Mouse (Mus musculus): ENCODE results near the gene Tmem198b.

Gene Tmem198b

DNA sequence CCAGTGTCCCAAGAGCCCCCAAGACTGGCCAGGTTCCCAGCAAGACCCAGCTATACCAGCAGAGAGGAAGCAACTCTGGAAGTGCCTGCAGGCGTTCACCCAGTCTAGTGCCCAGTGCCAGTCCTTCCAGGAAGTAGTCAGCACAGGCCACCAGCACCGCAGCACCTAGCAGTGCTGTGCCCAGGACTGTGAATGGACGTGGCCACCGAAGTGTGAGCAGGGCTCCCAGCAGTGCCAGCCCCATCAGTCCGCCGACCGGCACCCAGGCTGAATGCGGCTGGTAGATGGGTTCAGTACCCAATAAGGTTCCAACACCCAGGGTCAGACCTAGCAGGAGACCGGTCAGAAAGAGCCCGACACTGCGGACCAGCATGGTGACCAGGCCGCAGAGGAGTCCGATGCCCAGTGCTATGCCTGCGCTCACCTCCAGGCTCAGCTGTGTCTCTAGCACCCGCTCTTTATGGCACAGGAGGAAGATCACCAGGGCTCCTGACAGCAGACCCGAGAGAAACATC is 2.1 kb downstream of the Tmem198b start:
- no peak for DNase-seq (ENCODE audit: low read depth, low spot score)

GRCm38 (mm10) chr10:128798676-128799075 is 5.5 kb downstream of the Tmem198b start:
- DNase-seq (ENCODE audit: low read depth, low spot score), result no peak

GRCm38 (mm10) chr10:128795581-128795980 is 8.6 kb downstream of the Tmem198b start:
- DNase-seq (ENCODE audit: low read depth, low spot score), result no peak

DNA sequence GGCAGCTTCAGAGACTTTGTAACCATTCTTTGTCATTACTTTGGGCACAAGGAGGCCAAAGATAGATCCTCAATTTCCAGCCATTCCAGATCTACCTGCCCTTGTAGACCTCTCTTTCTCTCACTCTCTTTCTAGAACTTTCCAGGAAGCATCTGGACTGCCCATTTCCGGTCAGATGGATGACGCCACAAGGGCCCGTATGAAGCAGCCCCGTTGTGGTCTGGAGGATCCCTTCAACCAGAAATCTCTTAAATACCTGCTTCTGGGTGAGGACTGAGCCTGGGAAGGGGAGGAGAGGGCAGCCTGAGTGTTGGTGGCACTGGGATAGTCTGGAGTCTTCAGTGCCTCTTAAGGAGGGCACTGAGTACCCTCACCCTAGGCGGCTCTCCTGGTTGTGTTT is 9.8 kb downstream of the Tmem198b start:
- no peak for DNase-seq (ENCODE audit: low read depth, low spot score)

DNA sequence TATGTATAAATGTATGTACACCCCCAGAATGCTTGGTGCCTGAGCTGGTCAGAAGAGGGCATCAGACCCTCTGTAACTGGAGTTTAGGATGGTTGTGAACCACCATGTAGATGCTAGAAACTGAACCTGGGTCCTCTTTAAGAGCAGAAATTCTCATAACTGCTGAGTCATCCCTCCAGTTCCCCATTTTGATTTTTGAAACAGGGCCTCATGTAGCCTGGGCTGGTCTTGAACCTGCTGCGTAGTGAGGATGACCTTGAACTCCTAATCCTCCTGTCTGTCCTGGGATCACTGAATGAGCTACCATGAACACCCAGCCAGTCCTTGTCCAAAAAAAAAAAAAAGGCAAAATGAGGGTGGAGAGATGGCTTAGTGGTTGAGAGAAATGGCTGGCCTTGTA is 10.9 kb downstream of the Tmem198b start:
- no peak for DNase-seq (ENCODE audit: low read depth, low spot score)

DNA sequence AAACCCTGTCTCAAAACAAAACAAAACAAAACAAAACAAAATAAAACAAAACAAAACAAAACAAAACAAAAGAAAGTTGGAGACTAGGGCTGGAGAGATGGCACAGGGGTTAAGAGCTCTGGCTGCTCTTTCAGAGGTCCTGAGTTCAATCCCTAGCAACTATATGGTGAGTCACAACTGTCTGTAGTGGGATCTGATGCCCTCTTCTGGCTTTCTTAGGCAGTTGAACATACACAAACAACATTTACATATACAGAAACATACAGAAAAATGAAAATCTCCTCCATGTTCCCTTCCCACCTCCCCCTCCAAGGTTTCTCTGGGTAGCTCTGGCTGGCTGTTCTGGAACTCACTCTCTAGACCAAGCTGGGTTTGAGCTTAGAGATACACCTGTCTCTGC is 12.1 kb downstream of the Tmem198b start:
- no peak for DNase-seq (ENCODE audit: low read depth, low spot score)

- DNase-seq (ENCODE audit: low read depth, low spot score), result no peak
Measured at GRCm38 (mm10) chr10:128790398-128791124, 13.6 kb downstream of the Tmem198b start, which contains the start of gene Mmp19. TSS of gene Mmp19 (plus strand) at chr10:128790910.

DNA sequence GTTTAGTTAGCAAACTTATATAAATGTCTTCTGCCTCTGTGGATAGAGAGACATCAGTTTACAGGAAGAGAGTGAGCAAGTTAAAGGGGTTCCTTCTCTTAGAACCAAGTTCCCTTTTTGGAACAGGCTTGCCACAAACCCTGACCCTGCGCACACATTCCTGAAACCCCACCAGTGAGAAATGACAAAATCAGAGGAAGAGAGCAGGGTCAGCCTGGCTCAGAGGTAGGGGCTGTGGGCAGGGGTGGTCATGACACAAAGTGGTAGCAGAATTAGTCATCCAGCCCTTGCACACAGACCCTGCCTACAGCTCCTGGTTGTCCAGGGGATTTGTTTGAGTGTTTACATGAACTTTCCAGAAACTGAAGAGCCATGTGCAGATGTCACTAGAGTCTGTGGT is 24.0 kb downstream of the Tmem198b start:
- no peak for DNase-seq (ENCODE audit: low read depth, low spot score)

- DNase-seq (ENCODE audit: low read depth, low spot score), result no peak
Measured at GRCm38 (mm10) chr10:128779011-128779795, 25.0 kb downstream of the Tmem198b start.

- no peak for DNase-seq (ENCODE audit: low read depth, low spot score)
Measured at GRCm38 (mm10) chr10:128778441-128778840, 25.7 kb downstream of the Tmem198b start.

DNA sequence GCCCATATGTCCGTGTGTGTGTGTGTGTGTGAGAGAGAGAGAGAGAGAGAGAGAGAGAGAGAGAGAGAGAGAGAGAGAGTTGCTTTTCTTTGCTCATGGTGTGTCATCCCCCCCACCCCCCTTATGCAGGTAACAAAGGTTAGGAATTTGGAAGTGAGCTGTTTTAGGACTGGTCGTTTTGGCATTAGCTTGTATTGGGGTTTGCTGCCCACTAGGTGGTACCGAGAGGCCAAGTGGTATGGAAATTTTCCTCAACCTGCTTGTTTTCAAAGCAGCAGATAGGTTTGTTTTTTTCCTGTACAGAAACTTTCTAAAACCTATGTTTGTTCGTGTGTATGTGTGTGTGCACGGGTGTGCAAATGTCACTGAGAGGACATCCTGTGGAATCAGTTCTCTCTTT is 30.5 kb downstream of the Tmem198b start:
- DNase-seq (ENCODE audit: low read depth, low spot score), result no peak

DNA sequence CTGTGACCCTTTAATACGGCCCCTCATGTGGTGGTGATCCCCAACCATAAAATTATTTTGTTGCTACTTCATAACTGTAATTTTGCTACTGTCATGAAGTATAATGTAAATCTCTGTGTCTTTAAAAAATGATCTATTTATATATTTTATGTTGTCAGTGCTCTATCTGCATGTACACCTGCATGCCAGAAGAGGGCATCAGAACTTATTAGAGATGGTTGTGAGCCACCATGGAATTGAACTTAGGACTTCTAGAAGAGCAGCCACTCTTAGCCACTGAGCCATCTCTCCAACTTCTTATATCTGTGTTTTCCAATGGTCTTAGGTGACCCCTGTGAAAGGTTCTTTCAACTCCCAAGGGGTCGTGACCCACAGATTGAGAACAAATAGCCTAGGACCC is 31.3 kb downstream of the Tmem198b start:
- DNase-seq (ENCODE audit: low read depth, low spot score), result no peak

Measured in retina, postnatal 7 days (tissue).